Mouse (Mus musculus) Muller cell, postnatal 12 days (primary cell): Measurements from ENCODE around the gene Tkt.

Experiments
- DNase-seq: peaks from one replicate; pipeline ENCODE4 v3.0.0-alpha.2; 2015; ENCODE audit errors: inconsistent ontology term

Gene Tkt

DNA sequence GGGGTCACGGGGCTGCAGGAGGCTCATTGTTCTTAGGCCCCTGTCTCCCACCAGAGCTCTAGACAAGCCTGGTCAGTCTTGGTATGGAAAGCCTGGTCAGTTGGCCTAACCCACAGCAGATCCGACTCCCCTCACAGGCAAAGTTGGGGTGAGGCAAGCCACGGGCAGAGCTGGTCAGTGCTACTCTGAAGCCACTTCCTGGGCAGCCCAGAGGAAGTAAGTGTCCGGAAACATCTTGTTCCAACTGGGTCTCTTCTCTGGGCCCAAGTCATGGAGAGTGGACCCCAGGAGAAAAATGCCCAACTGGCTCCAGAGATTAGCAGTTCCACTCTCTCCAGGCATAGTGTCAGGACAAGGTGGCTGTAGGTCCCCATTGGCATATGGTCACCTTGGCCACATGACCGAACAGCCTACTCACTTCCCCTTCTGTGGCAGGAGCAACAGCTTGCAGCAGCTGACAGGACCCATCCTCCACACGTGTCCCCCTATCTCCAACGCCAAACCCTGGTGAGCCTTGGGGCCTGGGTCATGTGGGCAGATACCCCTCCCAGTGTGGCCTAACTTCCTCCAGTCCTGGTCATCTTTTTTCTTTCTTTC lies 71.9 kb downstream of the Tkt start:
- DNase-seq, result no peak

DNA sequence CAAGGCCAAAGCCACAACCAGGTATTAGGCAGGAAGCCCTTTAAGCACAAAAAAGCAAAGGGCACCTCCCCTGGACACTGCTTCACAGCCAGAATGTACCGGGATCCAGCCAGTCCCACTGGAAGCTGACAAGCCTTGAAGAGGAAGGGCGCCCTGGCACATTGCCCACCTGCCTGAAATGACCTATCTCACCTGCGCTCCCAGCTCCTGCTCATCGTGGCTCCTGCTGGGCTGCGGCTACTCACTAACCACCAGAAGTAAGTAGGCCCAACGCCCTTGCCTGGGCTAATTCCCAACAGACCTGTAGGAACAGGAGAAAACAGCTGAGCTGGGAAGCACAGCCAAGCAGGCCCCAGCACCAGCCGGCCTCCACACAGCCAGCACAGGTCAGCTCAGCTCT lies 74.0 kb downstream of the Tkt start:
- DNase-seq, result no peak

DNA sequence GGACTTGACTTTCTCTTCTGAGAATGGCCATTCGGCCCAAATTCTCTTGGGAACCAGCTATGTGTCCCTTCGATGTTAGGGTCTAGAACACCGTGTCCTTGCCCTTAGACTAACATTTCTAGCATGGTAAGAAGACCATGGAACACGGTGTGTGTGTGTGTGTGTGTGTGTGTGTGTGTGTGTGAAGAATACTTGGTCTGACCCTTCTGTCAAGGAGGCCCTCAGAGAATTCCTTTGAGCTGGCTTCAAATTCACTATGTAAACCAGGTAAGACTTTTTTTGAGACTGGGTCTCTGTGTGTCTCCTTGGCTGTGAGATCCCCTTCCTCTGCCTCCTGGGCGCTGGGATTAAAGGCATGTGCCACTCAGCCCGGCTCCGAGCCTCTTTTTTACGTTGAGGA lies 74.4 kb downstream of the Tkt start:
- DNase-seq, result no peak
